Mouse (Mus musculus) NIH3T3 (cell line): Measurements from ENCODE around the gene Olfr283.
"Not testable (repeated sequence)": the region's sequence is repeated elsewhere in the genome, so short reads cannot be mapped to it uniquely, and the experiment has no call there.

Experiments used
- DNase-seq: peaks from one replicate; pipeline ENCODE4 v3.0.0-alpha.2; 2012; ENCODE audit warnings: low read depth

Olfr283 gene

DNA sequence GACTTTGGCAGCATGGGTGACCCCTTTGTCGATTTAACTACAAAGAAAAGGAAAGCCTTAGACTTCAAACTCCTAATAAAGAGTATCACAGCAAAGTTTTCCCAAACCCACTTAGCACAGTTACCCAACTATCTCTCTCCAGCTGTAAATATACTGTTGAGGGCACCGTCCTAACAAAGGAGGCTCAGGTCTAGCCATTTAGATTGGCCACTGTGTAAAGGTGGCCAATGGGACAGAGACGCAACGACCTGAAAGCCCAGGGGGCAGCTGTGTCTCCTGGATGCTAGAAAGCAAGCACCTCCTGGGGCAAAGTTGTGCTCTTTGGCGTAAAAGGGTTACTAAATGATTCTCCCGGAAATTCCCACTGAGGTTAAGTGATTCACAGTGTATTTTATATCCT is at the start of gene Olfr283:
Gene Olfr283, minus strand, starts transcription at position 101 of the 400 bp plus-strand sequence.
- DNase-seq: no peak

DNA sequence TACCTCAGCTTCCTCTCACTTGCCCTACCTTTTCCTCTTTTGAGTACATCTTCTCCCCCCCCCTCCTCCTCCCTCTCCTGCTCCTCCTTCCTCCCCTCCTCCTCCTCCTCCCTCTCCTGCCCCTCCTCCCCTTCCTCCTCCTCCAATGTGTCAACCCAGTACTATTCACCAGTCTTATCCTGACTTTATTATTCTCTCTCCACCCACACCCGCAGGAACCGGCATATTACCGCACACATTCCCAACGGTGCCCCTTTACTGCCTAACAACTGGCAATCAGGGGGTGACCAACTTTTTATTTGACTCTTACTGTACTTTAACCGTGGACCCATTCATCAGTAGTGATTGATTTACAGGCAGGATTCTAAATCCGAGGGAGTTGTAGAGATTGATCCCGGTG is 44.4 kb upstream of the Olfr283 start:
- DNase-seq: no peak

DNA sequence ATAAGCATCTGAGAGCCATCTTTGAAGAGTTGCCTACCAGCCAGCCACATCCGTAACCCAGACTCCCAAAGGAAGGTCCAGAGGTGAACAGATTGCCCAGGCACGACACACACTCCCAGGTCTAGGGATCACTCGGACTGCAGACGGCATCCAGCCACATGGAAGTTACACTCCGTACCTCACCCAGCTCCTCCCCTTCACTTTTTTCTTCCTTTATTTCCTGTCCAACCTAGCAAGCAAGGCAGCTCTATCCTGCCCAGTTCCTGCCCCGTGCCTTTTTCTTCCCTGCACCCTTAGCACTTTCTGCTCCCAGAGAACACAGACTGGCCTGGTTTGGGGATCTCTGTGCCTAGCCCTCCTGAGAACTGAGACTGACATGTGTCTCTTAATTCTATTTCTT is 44.0 kb upstream of the Olfr283 start:
- DNase-seq: no peak

DNA sequence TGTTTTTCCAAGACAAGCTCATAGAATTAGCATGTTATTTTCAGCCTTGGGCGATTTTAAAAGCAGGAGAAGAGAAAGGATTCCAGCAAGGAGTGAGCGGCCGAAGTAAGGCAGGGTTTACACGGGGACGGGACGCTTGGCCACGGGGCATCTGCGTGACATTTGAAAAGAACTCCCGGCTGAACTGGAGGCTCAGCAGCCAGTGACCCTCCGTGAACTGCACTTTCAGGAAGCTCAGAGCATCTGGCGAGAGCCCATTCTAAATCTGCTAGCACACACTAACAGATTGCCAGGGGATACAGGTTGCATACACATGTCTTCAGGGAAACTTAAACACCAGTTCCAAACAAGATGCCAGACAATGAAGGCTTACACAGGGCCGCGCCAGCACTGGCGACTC is 43.6 kb upstream of the Olfr283 start:
- no peak for DNase-seq

DNA sequence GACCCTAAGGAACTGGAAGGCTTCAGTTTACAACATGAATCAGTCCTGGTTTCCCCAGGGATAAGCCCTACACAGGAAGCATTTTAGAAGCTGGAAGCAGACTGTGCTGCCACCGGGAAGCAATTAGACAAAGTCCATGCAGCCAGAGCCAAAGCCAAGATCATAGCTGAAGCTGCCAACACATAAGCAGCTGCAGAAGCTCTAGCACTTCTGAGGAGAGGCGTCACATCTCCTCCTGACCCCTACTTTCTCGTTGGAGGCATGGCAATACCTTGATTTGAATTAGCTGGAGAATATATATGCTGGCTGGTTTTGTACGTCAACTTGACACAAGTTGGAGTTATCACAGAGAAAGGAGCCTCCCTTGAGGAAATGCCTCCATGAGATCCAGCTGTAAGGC is 40.2 kb upstream of the Olfr283 start:
- no peak for DNase-seq

DNA sequence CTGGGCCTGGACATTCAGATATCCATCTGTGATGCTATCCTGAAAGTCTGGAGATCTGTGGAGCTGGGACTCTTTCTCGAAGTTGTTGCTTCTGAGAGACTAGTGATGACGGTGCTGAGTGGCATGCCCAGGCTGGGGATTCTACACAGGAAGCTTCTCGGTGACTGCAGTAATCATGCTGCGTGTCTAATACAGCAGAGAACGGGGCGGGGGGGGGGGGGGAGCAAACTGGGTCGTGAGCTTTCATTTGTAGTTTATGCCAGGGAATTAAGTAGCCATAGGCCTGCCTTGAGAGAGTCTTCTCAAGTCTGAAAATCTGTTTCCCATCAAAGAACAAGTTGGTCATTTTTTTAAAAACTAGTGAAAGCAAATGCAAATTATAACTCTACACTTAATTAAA is 37.4 kb upstream of the Olfr283 start:
- no peak for DNase-seq

DNA sequence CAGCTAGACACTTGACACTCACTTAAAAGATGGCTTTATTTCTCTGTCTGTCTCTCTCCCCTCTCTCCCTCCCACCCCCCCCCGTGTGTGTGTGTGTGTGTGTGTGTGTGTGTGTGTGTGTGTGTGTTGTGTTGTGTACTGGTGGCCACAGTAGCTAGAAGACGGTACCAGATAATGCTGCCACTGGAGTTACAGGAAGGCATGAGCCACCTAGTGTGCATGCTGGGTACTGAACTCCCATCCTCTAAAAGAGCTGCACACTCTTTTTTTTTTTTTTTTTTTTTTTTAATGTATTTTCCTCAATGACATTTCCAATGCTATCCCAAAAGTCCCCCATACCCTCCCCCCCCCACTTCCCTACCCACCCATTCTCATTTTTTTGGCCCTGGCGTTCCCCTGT is 36.5 kb upstream of the Olfr283 start:
- DNase-seq: peak; percentile 59

DNA sequence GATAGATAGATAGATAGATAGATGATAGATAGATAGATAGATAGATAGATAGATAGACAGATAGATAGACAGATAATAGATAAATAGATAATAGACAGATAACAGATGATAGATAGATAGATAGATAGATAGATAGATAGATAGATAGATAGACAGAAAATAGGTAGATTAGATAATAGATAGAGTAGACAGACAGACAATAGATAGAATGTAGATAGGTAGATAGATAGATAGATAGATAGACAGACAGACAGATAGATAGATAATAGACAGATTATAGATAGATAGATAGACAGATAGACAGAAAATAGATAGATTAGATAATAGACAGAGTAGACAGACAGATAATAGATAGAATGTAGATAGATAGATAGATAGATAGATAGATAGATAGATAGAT is 36.1 kb upstream of the Olfr283 start:
- not testable (repeated sequence) for DNase-seq

DNA sequence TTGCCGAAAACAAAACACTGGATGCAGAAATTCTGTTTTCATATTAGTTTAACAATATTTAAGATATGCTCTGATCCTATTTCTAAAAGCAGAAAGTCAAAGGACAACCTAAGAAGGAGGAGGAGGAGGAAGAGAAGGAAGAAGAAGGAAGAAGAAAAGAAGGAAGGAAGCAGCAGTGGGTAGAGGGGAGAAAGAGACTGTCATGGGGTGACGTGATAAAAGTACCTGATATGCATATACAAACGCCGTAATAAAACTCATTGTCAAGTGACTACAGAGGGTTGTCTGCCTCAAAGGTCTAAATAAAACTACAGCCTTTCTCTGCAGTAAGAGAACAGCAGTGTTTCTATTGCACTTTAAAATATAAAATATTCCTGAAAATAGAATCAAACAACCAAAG is 35.2 kb upstream of the Olfr283 start:
- DNase-seq: no peak

DNA sequence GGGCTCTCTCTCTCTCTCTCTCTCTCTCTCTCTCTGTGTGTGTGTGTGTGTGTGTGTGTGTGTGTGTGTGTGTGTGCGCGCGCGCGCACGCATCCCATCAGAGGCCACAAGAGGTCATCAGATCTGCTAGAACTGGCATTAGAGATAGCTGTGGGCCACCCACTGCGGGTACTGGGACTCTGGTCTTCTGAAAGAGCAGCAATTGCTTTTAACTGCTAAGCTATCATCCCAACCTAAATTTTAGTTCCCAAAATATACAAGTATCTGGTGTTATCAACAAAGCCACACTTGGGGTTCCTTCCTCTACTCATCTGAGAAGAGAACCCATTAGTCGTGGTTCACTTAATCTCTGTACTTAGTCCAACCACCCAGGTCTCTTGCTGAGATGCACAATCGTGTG is 29.5 kb upstream of the Olfr283 start:
- DNase-seq: no peak

DNA sequence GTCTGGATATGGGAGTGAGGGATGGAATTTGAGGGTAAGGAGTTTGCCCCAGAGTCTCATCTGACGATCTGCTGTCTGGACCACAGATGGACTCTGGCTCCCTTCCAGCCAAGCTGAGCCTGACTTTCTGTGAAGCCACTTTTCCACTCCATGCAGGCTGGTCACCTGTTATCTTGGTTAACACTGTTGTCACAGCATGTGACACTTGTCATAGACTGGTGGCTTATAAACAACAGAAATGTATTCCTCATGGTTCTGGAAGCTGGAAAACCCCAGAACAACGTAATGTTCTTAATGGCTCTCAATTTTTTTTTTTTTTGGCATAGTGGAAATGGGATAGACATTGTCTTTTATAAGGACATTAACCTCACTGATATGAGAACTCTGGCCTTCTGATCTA is 28.9 kb upstream of the Olfr283 start:
- DNase-seq: no peak

DNA sequence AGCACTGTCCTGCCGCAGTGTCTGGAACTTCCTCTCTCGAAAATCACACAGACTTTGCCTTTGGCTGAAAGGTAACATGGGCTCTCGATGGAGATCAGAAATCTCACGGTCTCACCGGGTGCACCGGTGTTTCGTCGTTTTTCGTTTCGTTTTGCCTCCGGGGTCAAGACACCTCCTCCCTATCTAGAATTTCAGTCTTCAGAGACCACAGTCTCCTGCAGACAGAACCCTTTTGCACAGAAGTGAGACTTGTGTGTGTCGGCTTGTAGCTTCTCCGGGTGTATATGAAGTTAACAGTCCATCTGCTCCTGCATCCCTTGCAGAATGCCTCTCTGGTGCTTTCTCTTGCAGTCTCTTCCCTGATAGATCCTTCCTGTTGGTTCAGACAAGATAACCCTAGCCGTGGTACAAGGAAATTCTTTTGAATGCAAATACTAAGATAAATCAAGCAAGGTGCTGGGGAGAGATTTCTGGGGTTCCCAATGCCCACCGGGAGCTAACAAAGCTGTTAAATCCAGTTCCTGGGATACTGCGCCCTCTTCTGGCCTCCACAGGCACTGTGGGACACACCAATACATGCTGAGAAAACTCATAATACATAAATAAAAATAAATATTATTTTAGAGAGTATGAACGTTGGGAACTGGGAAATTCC is 27.8 kb upstream of the Olfr283 start:
- peak; percentile 52 for DNase-seq

DNA sequence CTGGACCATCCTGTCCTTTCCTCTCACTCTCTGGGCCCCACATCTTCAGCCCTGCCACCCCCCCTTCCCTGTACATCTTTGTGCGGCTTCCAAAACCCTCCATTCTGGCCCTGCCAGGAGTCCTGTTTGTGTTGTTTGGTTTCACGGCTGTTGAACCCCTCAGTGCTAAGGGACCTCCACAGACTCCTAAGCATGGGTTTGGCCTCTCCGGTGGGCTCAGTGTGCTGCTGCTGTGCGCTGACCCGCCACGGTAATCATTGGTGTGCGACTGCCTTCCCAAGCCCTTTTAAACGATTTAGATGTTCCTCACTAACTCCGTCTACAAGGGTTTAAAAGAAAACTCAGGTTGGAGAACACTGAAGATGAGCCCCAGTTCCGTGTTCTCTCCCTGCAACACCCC is 21.6 kb upstream of the Olfr283 start:
- DNase-seq: no peak

DNA sequence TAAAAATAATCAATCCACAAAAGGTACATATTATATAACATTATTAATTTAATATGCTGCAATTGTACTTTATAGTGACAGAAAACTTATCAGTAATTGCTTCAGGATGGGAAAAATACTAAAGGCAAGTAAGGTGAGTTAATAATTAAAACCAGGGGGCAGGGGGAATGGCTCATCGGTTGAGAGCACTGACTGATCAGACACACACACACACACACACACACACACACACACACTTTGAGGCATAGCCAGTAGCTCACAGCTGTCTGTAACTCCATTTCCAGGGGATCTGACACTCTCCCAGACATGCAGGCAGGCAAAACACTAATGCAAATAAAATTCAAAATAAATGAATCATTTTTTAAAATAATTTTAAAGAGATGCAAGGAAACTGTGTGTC is 16.4 kb upstream of the Olfr283 start:
- DNase-seq: no peak

DNA sequence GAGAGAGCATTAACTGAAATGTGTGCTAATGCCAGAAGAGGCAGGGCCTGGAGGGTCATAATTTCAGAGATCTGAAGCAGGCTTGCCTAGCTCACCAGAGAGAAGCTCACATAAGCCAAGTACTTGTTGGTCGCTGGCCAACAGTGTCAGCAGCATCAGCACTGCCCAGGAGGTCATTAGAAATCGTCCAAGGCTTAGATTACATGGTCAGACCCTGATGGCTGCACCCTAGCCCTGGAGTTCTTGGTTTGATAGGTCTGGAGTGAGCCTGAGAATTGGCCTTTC is 11.1 kb upstream of the Olfr283 start:
- DNase-seq: peak; percentile 59

DNA sequence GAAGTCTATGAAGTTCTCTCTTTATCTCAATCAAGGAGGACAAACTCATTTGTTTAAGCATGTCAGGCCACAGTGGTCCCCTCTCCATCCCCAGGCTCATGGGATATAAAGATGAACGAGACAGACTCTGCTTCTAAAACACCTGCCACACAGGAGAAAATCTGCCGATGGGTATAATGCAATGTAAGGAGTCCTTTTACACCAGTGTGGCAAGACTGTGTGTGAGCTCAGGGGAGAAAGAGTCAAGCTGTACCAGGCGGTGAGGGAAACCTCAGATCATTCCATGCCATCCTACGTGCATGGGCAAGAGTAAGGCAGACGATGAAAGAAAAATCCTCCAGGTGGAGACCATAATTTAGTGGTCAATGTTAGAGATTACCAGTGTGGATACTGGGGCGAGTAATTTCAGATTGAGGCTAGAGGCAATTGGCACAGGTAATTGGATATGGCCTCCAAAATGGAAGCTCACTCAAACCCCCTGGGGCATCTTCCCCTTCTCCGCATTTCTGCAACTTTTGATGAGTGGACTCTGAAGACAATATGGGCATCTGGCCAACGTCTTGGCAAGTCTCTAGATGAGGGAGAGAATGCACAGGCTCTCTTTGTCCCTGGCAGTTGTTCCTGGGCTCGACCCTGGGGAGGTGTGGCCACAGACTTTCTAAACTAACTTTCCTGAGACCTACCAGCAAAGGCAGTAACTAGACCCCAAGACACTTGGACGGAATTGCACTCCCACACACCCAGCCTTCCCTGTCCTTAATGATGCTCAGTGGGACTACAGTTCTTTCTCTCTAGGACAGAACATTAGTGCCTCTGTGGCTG is 10.5 kb upstream of the Olfr283 start:
- DNase-seq: peak; percentile 42

DNA sequence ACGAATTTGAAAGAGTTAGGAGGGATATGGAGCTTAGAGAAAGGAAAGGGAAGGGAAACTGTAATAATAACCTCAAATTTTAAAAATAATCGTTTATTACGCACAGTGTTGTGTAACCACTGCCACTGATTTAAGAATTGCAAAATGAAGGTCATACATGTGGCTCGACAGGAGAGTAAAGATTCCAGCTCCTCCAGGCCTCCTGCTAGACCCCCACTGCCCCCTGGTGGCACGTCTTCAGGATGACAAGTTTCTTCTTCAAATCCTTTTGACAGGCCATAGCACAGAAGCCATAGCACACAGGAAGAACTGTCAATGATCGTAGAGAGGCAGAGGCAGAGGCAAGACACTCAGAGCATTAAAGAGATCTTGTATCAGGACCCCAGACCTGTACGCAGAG is 9.1 kb upstream of the Olfr283 start:
- DNase-seq: peak; percentile 90

DNA sequence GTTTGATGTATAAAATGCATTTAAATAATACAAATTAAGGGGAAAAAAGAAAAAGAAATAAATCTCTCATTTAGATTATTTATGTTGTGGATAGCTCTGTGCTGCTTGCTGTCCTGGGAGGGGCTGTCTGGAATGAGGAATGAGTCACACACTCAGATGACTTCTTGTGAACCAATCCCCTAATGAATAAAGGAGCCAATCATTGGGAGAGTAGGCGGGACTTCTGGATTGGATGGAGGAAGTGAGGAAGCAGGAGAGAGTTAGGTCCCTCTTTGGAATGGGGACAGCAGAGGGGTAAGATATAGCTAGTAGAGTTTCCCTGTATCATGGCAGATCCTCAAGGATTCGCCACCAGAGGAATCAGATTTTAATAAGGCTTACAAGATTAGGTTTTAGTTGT is 6.9 kb upstream of the Olfr283 start:
- peak; percentile 42 for DNase-seq

DNA sequence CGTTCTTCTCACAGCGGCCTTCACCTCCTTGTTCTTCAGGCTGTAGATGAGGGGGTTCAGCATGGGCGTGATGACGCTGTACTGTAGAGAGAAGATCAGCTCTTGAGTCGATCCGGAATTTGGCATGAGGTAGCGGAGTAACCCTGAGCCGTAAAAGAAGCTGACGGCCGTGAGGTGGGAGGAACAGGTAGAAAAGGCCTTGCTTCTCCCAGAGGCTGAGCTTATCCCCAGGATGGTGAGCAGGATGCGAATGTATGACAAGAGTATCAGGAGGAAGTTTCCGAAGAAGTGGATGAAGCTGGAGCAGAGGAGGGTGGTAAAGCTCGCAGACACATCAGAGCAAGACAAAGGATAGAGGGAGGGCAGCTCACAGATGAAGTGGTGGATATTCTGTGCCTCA is 2.5 kb downstream of the Olfr283 start:
- DNase-seq: no peak

DNA sequence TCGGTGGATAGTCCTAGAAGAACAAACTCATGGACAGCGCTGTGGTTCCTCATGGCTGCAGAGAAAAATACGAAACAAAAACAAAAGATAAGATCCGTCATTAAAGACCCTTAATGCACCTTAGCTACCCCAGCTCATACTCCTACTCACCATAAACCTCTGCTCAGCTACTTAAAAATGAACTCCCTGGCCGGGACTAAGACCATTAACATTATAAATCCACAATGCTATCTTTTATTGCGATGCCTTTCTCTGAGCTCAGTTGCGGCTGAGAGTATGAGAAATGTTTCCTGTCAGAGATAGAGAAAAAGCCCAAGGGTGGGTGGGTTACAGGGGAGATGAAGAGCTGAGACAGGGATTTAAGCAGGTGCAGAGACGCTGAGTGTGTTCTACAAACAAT is 39.9 kb downstream of the Olfr283 start, which contains the start of gene Olfr284:
Gene Olfr284, minus strand, starts transcription at position 101 of the 400 bp plus-strand sequence.
- DNase-seq: no peak
